Mouse (Mus musculus): ENCODE results near the gene Enox1. TPM values are rescaled to one million over a fixed set of nuclear protein-coding genes. Genes with fewer than 3 reads are reported as not detected.

Gene Enox1
- total and polyA plus RNA-seq, 3 experiments = not detected

DNA sequence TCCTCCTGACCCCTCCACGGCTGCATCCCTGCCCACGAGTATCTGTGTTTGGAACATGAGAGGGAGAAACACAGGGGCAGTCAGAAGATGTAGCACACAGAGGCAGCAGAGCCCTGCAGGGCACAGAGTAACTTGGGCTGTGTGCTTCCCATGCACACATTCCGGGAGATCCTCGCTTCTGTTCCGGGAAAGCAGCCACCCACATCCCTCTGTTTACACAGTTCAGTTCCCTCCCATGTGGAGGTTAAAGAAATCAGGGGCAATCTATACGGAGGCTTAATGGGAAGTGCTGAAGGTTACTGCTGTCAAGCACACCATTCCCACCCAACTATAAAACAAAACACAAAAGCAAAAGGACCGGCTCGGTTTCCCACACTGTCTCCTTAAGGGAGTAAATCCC lies 516.6 kb downstream of the Enox1 start:
- Histone ChIP-seq H3K27ac (ENCODE audit: insufficient read depth, low read depth) (no peak overlapping the region), H3K4me1 (ENCODE audit: control insufficient read depth in 1 of 2, insufficient read depth in 2 of 2) (no peaks in the 10 kb centered on the region), H3K79me2 (replicated peaks; ENCODE audit: control insufficient read depth, extremely low read depth, insufficient read depth, poor library complexity, severe bottlenecking) (no peaks in the 10 kb centered on the region), H3K4me2 (ENCODE audit: insufficient read depth, low read depth, poor library complexity, severe bottlenecking) (no peak overlapping the region), H3K9me3 (replicated peaks; ENCODE audit: low read length) (peaks cover 90% of the 10 kb centered on the region), H3K36me3 (replicated peaks in 1 of 2; ENCODE audit: control insufficient read depth in 1 of 2, insufficient read depth in 1 of 2, low read length in 1 of 2) (no peaks in the 10 kb centered on the region), H3K27me3 (replicated peaks) (no peaks in the 10 kb centered on the region), H3K9ac (ENCODE audit: insufficient read depth, low read depth) (no peak overlapping the region), H3K4me3 (replicated peaks in 1 of 3; ENCODE audit: low read depth in 2 of 3, low read length in 2 of 3, poor library complexity in 1 of 3) (no peak overlapping the region)
- dilution Hi-C loops (cut with MboI; ENCODE audit: extremely low pct_ligation_motif_present, extremely low pct_unique_long_range_greater_than_20kb, low sequenced_read_pairs) (no loop called here), in situ Hi-C loops (cut with MboI; ENCODE audit: low pct_ligation_motif_present, low pct_unique_long_range_greater_than_20kb, low sequenced_read_pairs) (no loop called here)
- no peak for DNase-seq (ENCODE audit: extremely low read depth)
- TF ChIP-seq BHLHE40 (IDR thresholded peaks at IDR 0.05; ENCODE audit: low read depth, low read length) = no peak

DNA sequence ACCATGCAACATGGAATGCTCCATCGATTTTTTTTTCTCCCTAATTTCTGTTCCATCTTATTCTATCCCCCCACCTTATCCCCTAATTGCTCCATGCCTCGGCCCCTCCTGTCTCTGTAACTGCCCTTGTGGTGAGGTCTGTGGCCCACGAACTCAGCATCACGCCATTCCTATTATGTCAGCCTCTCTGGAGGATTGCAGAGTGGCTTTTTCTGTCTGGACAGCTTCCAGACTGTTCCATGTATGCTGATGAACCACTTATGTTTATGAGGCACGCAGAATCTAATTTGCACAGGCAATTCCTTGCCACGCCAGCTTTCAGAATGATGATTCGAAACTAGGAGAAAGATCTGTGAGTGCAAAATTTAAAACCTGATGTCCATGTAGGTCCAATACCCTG lies 521.4 kb downstream of the Enox1 start:
- DNase-seq (ENCODE audit: extremely low read depth) = no peak
- Histone ChIP-seq H3K27me3 (replicated peaks) (no peaks in the 10 kb centered on the region), H3K27ac (ENCODE audit: insufficient read depth, low read depth) (no peak overlapping the region), H3K4me3 (replicated peaks in 1 of 3; ENCODE audit: low read depth in 2 of 3, low read length in 2 of 3, poor library complexity in 1 of 3) (no peak overlapping the region), H3K9ac (ENCODE audit: insufficient read depth, low read depth) (no peak overlapping the region), H3K4me1 (ENCODE audit: control insufficient read depth in 1 of 2, insufficient read depth in 2 of 2) (no peaks in the 10 kb centered on the region), H3K79me2 (replicated peaks; ENCODE audit: control insufficient read depth, extremely low read depth, insufficient read depth, poor library complexity, severe bottlenecking) (no peaks in the 10 kb centered on the region), H3K36me3 (replicated peaks in 1 of 2; ENCODE audit: control insufficient read depth in 1 of 2, insufficient read depth in 1 of 2, low read length in 1 of 2) (no peaks in the 10 kb centered on the region), H3K4me2 (ENCODE audit: insufficient read depth, low read depth, poor library complexity, severe bottlenecking) (no peak overlapping the region), H3K9me3 (replicated peaks; ENCODE audit: low read length) (peaks cover 70% of the 10 kb centered on the region)
- dilution Hi-C loops (cut with MboI; ENCODE audit: extremely low pct_ligation_motif_present, extremely low pct_unique_long_range_greater_than_20kb, low sequenced_read_pairs) = no loop called here
- in situ Hi-C loops (cut with MboI; ENCODE audit: low pct_ligation_motif_present, low pct_unique_long_range_greater_than_20kb, low sequenced_read_pairs) = no loop called here
- TF ChIP-seq NRF1 (IDR thresholded peaks at IDR 0.05; ENCODE audit: low read depth, low read length) = no peak
- no peak for TF ChIP-seq ZC3H11A (IDR thresholded peaks at IDR 0.05; ENCODE audit: low read depth, low read length)
- no peak for TF ChIP-seq BHLHE40 (IDR thresholded peaks at IDR 0.05; ENCODE audit: low read depth, low read length)
- no peak for TF ChIP-seq MYC (IDR thresholded peaks at IDR 0.05; ENCODE audit: low read depth, low read length)

DNA sequence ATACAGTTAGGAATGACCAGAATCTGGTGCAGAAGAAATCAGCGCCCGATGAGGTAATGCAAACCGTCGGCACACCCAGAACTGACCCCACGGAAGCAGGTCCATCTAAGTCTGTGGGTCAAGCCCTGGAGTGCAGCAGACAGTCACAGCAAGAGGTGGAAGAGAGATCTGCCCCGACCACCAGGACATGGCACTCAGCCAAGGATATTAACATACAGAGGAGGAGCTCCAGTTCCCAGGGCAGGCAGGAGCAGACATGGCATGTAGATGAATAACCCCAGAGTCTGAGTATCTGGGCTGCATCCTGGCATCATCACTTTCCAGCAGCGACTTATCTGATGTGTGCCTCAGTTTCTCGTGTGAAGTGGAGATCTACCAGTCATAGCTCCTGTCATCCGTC lies 523.3 kb downstream of the Enox1 start:
- Histone ChIP-seq H3K27me3 (replicated peaks) (no peaks in the 10 kb centered on the region), H3K27ac (ENCODE audit: insufficient read depth, low read depth) (no peak overlapping the region), H3K4me2 (ENCODE audit: insufficient read depth, low read depth, poor library complexity, severe bottlenecking) (no peak overlapping the region), H3K36me3 (replicated peaks in 1 of 2; ENCODE audit: control insufficient read depth in 1 of 2, insufficient read depth in 1 of 2, low read length in 1 of 2) (no peaks in the 10 kb centered on the region), H3K79me2 (replicated peaks; ENCODE audit: control insufficient read depth, extremely low read depth, insufficient read depth, poor library complexity, severe bottlenecking) (no peaks in the 10 kb centered on the region), H3K4me1 (ENCODE audit: control insufficient read depth in 1 of 2, insufficient read depth in 2 of 2) (no peaks in the 10 kb centered on the region), H3K4me3 (replicated peaks in 1 of 3; ENCODE audit: low read depth in 2 of 3, low read length in 2 of 3, poor library complexity in 1 of 3) (no peak overlapping the region), H3K9me3 (replicated peaks; ENCODE audit: low read length) (peaks cover 64% of the 10 kb centered on the region), H3K9ac (ENCODE audit: insufficient read depth, low read depth) (no peak overlapping the region)
- dilution Hi-C loops (cut with MboI; ENCODE audit: extremely low pct_ligation_motif_present, extremely low pct_unique_long_range_greater_than_20kb, low sequenced_read_pairs) (no loop called here), in situ Hi-C loops (cut with MboI; ENCODE audit: low pct_ligation_motif_present, low pct_unique_long_range_greater_than_20kb, low sequenced_read_pairs) (no loop called here)
- TF ChIP-seq TBP (conservative IDR thresholded peaks at IDR 0.05; ENCODE audit: low read depth, low read length) (no peak), NELFE (IDR thresholded peaks at IDR 0.05; ENCODE audit: low read depth, low read length) (no peak)
- no peak for DNase-seq (ENCODE audit: extremely low read depth)

DNA sequence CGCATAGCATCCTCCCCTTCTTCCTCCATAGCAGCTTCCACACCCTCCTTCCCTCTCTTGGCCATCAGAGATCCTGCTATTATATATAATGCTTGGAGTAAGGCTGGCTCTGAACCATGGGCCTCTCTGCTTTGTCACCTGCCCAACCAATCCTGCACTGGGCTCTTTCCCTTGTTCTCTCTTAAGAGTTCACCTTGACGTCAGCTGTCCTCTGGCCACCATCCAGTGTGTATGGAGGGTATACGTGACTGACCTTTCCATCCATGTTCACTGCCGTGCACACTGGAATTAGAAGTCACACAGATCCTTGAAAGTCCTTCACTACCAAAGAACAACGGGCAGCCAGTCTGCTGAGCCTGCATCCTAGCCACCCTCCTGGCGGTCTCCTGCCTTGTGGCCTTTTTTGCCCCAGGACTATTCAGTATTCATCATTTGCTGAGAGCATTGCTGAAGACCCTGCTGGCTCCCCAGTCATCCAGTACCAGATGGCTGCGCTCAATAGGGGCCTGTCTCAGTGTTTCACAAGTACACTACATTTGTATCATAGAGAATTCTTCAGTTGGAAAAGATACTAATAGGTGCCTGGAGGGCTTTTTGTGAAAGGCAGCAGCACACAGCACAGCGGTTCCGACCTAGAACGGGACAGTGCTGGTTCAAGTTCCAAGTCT lies 526.5 kb downstream of the Enox1 start:
- H3K9ac ChIP-seq (ENCODE audit: insufficient read depth, low read depth) = no peak overlapping the region
- H3K27ac ChIP-seq (ENCODE audit: insufficient read depth, low read depth) = no peak overlapping the region
- no peaks in the 10 kb centered on the region for H3K4me1 ChIP-seq (ENCODE audit: control insufficient read depth in 1 of 2, insufficient read depth in 2 of 2)
- in situ Hi-C loops (cut with MboI; ENCODE audit: low pct_ligation_motif_present, low pct_unique_long_range_greater_than_20kb, low sequenced_read_pairs) (no loop called here), dilution Hi-C loops (cut with MboI; ENCODE audit: extremely low pct_ligation_motif_present, extremely low pct_unique_long_range_greater_than_20kb, low sequenced_read_pairs) (no loop called here)
- no peaks in the 10 kb centered on the region for H3K79me2 ChIP-seq (replicated peaks; ENCODE audit: control insufficient read depth, extremely low read depth, insufficient read depth, poor library complexity, severe bottlenecking)
- TF ChIP-seq POLR2A (IDR thresholded peaks at IDR 0.05; ENCODE audit: low read depth, low read length) (no peak), ZNF384 (IDR thresholded peaks at IDR 0.05; ENCODE audit: low read depth, low read length) (no peak), E2F4 (IDR thresholded peaks at IDR 0.05; ENCODE audit: insufficient replicate concordance, low read depth, low read length) (no peak), USF2 (conservative IDR thresholded peaks at IDR 0.05; ENCODE audit: low read depth, low read length) (no peak), KAT2A (IDR thresholded peaks at IDR 0.05; ENCODE audit: insufficient replicate concordance, low read length) (no peak), RAD21 (IDR thresholded peaks at IDR 0.05; ENCODE audit: low read depth, low read length) (no peak), ZMIZ1 (IDR thresholded peaks at IDR 0.05; ENCODE audit: low read depth, low read length) (no peak), TBP (conservative IDR thresholded peaks at IDR 0.05; ENCODE audit: low read depth, low read length) (no peak), SIN3A (IDR thresholded peaks at IDR 0.05; ENCODE audit: low read length) (no peak), ELF1 (IDR thresholded peaks at IDR 0.05; ENCODE audit: low read depth, low read length) (no peak), MAZ (IDR thresholded peaks at IDR 0.05; ENCODE audit: low read depth, low read length) (no peak), CTCF (conservative IDR thresholded peaks at IDR 0.05 in 1 of 2, IDR thresholded peaks at IDR 0.05 in 1 of 2; ENCODE audit: low read depth in 2 of 2, low read length in 2 of 2) (no peak)
- H3K36me3 ChIP-seq (replicated peaks in 1 of 2; ENCODE audit: control insufficient read depth in 1 of 2, insufficient read depth in 1 of 2, low read length in 1 of 2) = no peaks in the 10 kb centered on the region
- no peak overlapping the region for H3K4me3 ChIP-seq (replicated peaks in 1 of 3; ENCODE audit: low read depth in 2 of 3, low read length in 2 of 3, poor library complexity in 1 of 3)
- no peak for DNase-seq (ENCODE audit: extremely low read depth)
- H3K9me3 ChIP-seq (replicated peaks; ENCODE audit: low read length) = peaks cover 49% of the 10 kb centered on the region
- H3K4me2 ChIP-seq (ENCODE audit: insufficient read depth, low read depth, poor library complexity, severe bottlenecking) = no peak overlapping the region
- no peaks in the 10 kb centered on the region for H3K27me3 ChIP-seq (replicated peaks)
